Mouse (Mus musculus) midbrain, embryonic 16.5 days (tissue): ENCODE measurements around the gene Arhgap29. TPM values are rescaled to one million over a fixed set of nuclear protein-coding genes. Genes with fewer than 3 reads are reported as not detected.

Source experiments
- ATAC-seq: fragments of 200-750 bp; cut with Nextera tagmentation; 2 replicates; pipeline ENCODE4 v1.8.0; 2017; ENCODE audit warnings: moderate TSS enrichment
- H3K27ac ChIP-seq: fragments of 300-500 bp; sonication (generic); 2 replicates; pipeline ENCODE4 v1.5.1; 2014; ENCODE audit warnings: mild to moderate bottlenecking, low read length, mixed read lengths
- H3K27me3 ChIP-seq: fragments of 300-500 bp; sonication (generic); 2 replicates; pipeline ENCODE4 v1.6.1; 2014; ENCODE audit warnings: low read depth, low read length, mixed read lengths; ENCODE audit not compliant: control insufficient read depth, insufficient read depth
- H3K36me3 ChIP-seq: fragments of 300-500 bp; sonication (generic); 2 replicates; pipeline ENCODE4 v1.6.1; 2014; ENCODE audit warnings: mild to moderate bottlenecking, low read length, moderate library complexity, mixed read lengths; ENCODE audit not compliant: control insufficient read depth, insufficient read depth
- H3K4me1 ChIP-seq: fragments of 300-500 bp; sonication (generic); 2 replicates; pipeline ENCODE4 v1.6.1; 2014; ENCODE audit warnings: mild to moderate bottlenecking, low read length, mixed read lengths; ENCODE audit not compliant: control insufficient read depth, insufficient read depth
- H3K4me2 ChIP-seq: fragments of 300-500 bp; sonication (generic); 2 replicates; pipeline ENCODE4 v1.6.1; 2014; ENCODE audit warnings: mild to moderate bottlenecking, low read length, mixed read lengths
- H3K4me3 ChIP-seq: fragments of 300-500 bp; sonication (generic); 2 replicates; pipeline ENCODE4 v1.5.1; 2014; ENCODE audit warnings: low read depth, mild to moderate bottlenecking, low read length, moderate library complexity, mixed read lengths
- H3K9ac ChIP-seq: fragments of 300-500 bp; sonication (generic); 2 replicates; pipeline ENCODE4 v1.6.1; 2014; ENCODE audit warnings: low read depth, low read length, mixed read lengths
- H3K9me3 ChIP-seq: fragments of 300-500 bp; sonication (generic); replicated peaks from 2 replicates; pipeline ENCODE4 v1.6.1; 2014; ENCODE audit warnings: mild to moderate bottlenecking, low read length, mixed read lengths; ENCODE audit not compliant: control insufficient read depth, poor library complexity, severe bottlenecking
- WGBS: fragments of 180-500 bp; shearing (Covaris S2); extraction: QIAGEN DNeasy Blood & Tissue Kit; methylation state at CpG from one replicate; pipeline ENCODE4 v1.1.7; 2014; 5-methylcytosine and 5-hydroxymethylcytosine counted together
- polyA plus RNA-seq: library from polyadenylated mRNA; unstranded; fragments of >200 nt; fragmentation: Nextera tagmentation; extraction: Ambion mirVana; gene quantifications from 2 replicates; pipeline ENCODE4 v1.2.1, GENCODE M21; 2015

Gene Arhgap29
- polyA plus RNA-seq, 1 experiment from 2014 or later: 16.7 TPM

DNA sequence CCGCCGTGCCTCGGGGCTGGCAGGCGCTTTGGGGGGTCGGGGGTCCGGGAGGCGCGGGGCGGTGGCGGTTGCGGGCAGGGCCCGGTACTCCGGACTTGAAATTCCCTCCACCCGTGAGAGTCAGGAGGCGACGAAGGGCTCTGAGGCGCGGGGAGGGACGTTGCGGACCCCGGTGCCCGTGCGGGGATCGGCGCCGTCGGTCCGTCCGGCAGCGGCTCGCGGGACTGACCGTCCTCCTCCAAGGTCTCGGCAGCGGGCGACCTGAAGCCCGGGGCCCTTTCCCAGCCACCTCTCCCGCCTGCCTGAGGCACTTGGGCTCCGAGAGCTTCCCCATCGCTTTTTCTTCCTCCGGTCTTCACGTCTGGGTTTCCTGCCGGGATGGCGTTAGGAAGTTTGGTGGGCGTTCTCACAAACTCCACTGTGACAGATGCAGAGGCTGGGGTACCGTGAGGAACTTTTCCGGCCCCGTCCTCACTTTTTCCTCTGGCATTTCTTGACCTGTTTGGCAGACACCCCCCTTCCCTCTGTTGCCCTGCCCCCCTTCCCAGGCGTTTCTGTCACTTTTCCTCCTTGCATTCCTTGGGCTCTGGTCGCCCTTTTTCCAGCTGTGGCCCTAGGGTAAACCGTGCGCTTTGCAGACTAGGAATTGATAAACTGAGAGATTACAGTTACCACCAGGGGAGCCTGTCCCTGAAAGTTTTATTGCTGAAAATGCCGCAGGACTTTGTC, 1.3 kb downstream of the Arhgap29 start:
- WGBS: under 1% methylated on average over 39 of the region's 53 CpGs
- peak; percentile 45 for ATAC-seq
- H3K36me3 ChIP-seq: no peaks in the 10 kb centered on the region
- H3K4me1 ChIP-seq: peaks cover 3% of the 10 kb centered on the region; the same call in 1 of the 2 replicates
- no peaks in the 10 kb centered on the region; the same call in 1 of the 2 replicates for H3K9me3 ChIP-seq
- peaks cover 12% of the 10 kb centered on the region for H3K27me3 ChIP-seq
- H3K9ac ChIP-seq: peak overlapping the region; percentile 66
- H3K4me3 ChIP-seq: peak overlapping the region; percentile 68
- H3K4me2 ChIP-seq: peak overlapping the region; percentile 81
- peak overlapping the region; percentile 42; the same call in 1 of the 2 replicates for H3K27ac ChIP-seq

GRCm38 (mm10) chr3:121954421-121954820, 2.1 kb downstream of the Arhgap29 start:
- Histone ChIP-seq H3K9ac (no peak overlapping the region), H3K4me1 (peaks cover 3% of the 10 kb centered on the region; the same call in 1 of the 2 replicates), H3K4me3 (no peak overlapping the region), H3K27ac (no peak overlapping the region), H3K4me2 (no peak overlapping the region), H3K27me3 (peaks cover 12% of the 10 kb centered on the region), H3K9me3 (no peaks in the 10 kb centered on the region; the same call in 1 of the 2 replicates), H3K36me3 (no peaks in the 10 kb centered on the region)
- ATAC-seq: no peak
- 52% methylated on average over 2 of the region's 2 CpGs for WGBS

GRCm38 (mm10) chr3:121955527-121955926, 3.2 kb downstream of the Arhgap29 start:
- WGBS: over 99% methylated on average over 4 of the region's 4 CpGs
- H3K4me1 ChIP-seq: peaks cover 3% of the 10 kb centered on the region; the same call in 1 of the 2 replicates
- H3K4me3 ChIP-seq: no peak overlapping the region
- H3K27me3 ChIP-seq: peaks cover 12% of the 10 kb centered on the region
- no peak for ATAC-seq
- no peak overlapping the region for H3K4me2 ChIP-seq
- no peaks in the 10 kb centered on the region; the same call in 1 of the 2 replicates for H3K9me3 ChIP-seq
- H3K27ac ChIP-seq: no peak overlapping the region
- no peaks in the 10 kb centered on the region for H3K36me3 ChIP-seq
- no peak overlapping the region for H3K9ac ChIP-seq

DNA sequence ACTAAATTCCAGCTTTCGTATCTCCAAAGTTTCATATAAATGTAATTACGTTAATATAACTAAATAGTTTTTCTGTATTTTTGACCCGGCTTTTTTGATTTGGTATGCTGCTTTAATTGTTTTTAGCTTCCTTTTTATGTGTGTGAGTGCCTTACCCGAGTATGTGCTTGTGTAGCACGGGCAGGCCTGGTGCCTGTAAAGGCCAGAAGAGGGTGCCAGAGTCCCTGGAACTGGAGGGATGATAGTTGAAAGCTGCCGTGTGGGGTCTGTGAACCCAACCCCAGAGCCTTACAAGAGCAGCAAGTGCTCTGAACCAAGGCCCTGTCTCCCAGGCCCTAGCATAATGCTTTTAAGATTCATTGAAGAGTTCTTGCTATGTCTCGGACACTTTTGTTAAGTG, 4.4 kb downstream of the Arhgap29 start:
- Histone ChIP-seq H3K27ac (no peak overlapping the region), H3K9ac (no peak overlapping the region), H3K4me2 (no peak overlapping the region), H3K36me3 (no peaks in the 10 kb centered on the region), H3K4me3 (no peak overlapping the region), H3K27me3 (peaks cover 12% of the 10 kb centered on the region), H3K9me3 (no peaks in the 10 kb centered on the region; the same call in 1 of the 2 replicates), H3K4me1 (peaks cover 3% of the 10 kb centered on the region; the same call in 1 of the 2 replicates)
- no peak for ATAC-seq
- 86% methylated on average over 7 of the region's 7 CpGs for whole genome bisulfite sequencing

- Histone ChIP-seq H3K4me2 (no peak overlapping the region), H3K4me3 (no peak overlapping the region), H3K9ac (no peak overlapping the region), H3K9me3 (no peaks in the 10 kb centered on the region; the same call in 1 of the 2 replicates), H3K27me3 (peaks cover 12% of the 10 kb centered on the region), H3K4me1 (peaks cover 2% of the 10 kb centered on the region; the same call in 1 of the 2 replicates), H3K27ac (no peak overlapping the region), H3K36me3 (no peaks in the 10 kb centered on the region)
- ATAC-seq: no peak
- 90% methylated on average over 2 of the region's 2 CpGs for WGBS
Observed at GRCm38 (mm10) chr3:121957606-121958344, 5.4 kb downstream of the Arhgap29 start.

DNA sequence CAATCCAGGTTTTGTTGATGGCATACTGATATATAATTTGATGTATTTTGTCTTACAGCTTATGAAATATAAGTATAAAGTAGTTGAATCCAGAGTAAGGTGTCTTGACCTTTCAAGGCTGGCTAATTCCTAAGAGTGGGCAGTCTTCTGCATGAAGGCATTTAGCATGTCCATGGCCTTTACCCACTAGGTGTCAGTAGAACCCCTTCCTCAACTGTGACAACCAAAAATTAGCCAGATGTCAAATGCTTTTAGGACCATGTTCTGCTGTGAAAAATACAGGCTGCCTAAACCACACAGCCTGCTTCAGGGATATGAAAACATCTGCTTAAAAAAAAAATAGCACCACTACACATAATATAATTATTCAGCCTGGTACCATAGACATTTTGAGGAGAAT, 11.8 kb downstream of the Arhgap29 start:
- H3K4me3 ChIP-seq: no peak overlapping the region
- H3K4me1 ChIP-seq: peaks cover 4% of the 10 kb centered on the region
- peak; percentile 66 for ATAC-seq
- H3K27me3 ChIP-seq: no peaks in the 10 kb centered on the region; the same call in 1 of the 2 replicates
- no peak overlapping the region for H3K4me2 ChIP-seq
- H3K9ac ChIP-seq: no peak overlapping the region
- H3K36me3 ChIP-seq: no peaks in the 10 kb centered on the region
- H3K27ac ChIP-seq: no peak overlapping the region
- no peaks in the 10 kb centered on the region for H3K9me3 ChIP-seq

DNA sequence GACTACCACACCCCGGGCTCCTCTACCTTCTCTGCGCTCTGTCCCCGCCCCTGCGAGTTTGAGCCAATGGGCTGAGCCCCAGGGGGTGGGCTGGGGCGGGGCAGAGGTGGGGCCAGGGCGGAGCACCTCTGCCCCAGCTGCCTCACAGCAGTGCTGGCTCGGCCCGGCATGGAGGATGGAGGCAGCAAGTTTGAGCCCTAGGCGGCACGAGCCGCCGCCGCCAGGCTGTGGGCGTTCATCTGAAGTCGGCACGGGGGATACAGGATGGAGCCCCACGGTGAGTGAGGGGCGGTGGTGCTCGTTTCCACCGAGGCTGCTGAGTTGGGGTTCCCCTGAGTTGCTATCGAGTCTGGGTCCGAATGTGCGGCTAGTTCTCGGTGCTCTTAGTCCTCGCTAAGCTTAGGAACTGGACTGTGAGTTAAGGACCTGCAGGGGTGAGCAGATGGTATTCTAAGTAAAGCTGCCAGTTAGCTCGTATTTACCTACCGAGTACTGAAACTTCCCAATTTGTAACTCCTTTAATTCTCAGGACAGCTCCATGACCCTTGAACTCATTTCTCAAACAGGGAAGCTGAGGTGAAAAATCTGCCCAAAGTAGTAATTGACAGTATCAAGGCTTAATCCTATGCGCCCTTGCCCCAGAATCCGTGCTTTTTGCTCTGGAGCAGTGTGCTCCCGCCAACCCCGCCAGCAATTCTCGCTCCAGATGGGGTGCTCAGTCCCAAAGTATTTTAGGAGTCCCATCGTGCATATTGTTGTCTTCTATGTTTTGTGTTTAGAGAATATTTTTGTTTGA, 15.5 kb downstream of the Arhgap29 start:
- Histone ChIP-seq H3K9ac (peak overlapping the region; percentile 60), H3K27ac (no peak overlapping the region), H3K4me2 (peak overlapping the region; percentile 76), H3K9me3 (no peaks in the 10 kb centered on the region), H3K4me3 (peak overlapping the region; percentile 47), H3K27me3 (no peaks in the 10 kb centered on the region; the same call in 1 of the 2 replicates), H3K4me1 (peaks cover 4% of the 10 kb centered on the region), H3K36me3 (no peaks in the 10 kb centered on the region)
- ATAC-seq: peak; percentile 98
- WGBS: under 1% methylated on average over 33 of the region's 33 CpGs

- Histone ChIP-seq H3K27me3 (no peaks in the 10 kb centered on the region; the same call in 1 of the 2 replicates), H3K4me1 (peaks cover 4% of the 10 kb centered on the region), H3K36me3 (no peaks in the 10 kb centered on the region), H3K4me2 (peak overlapping the region; percentile 76), H3K9ac (no peak overlapping the region), H3K4me3 (peak overlapping the region; percentile 47; the same call in 1 of the 2 replicates), H3K9me3 (no peaks in the 10 kb centered on the region), H3K27ac (no peak overlapping the region)
- ATAC-seq: no peak
- 6% methylated on average over 8 of the region's 8 CpGs for WGBS
Observed at GRCm38 (mm10) chr3:121968621-121969020, 16.3 kb downstream of the Arhgap29 start.
